Mouse (Mus musculus) liver, postnatal 0 days (tissue): ENCODE measurements at regions not wholly inside any gene's neighbourhood (a gene's known extent, or its start where the extent isn't known, plus 50 kb on each side); places are given as distances from the start of the nearest gene placed in this dataset.

Experiments
- ATAC-seq: fragments of 200-750 bp; cut with Nextera tagmentation; 2 replicates; pipeline ENCODE4 v1.8.0; 2017; ENCODE audit warnings: mild to moderate bottlenecking, moderate library complexity
- DNase-seq: peaks from one replicate; pipeline ENCODE4 v3.0.0-alpha.2; 2016
- H3K27ac ChIP-seq: fragments of 300-500 bp; sonication (generic); 2 replicates; pipeline ENCODE4 v1.5.1; 2014; ENCODE audit warnings: antibody characterized with exemption, moderate library complexity, mild to moderate bottlenecking, low read depth
- H3K27me3 ChIP-seq: fragments of 300-500 bp; sonication (generic); 2 replicates; pipeline ENCODE4 v1.6.1; 2014; ENCODE audit warnings: low read length, control low read depth, mixed read lengths; ENCODE audit not compliant: insufficient read depth
- H3K36me3 ChIP-seq: fragments of 300-500 bp; sonication (generic); replicated peaks from 2 replicates; pipeline ENCODE4 v1.6.1; 2014; ENCODE audit warnings: mild to moderate bottlenecking, control low read depth, low read length, moderate library complexity, mixed read lengths; ENCODE audit not compliant: insufficient read depth
- H3K4me1 ChIP-seq: fragments of 300-500 bp; sonication (generic); 2 replicates; pipeline ENCODE4 v1.6.1; 2014; ENCODE audit warnings: antibody characterized with exemption, mild to moderate bottlenecking, control low read depth; ENCODE audit not compliant: insufficient read depth
- H3K4me2 ChIP-seq: fragments of 300-500 bp; sonication (generic); 2 replicates; pipeline ENCODE4 v1.6.1; 2014; ENCODE audit warnings: low read depth, mild to moderate bottlenecking, low read length, moderate library complexity, mixed read lengths
- H3K4me3 ChIP-seq: fragments of 300-500 bp; sonication (generic); 2 replicates; pipeline ENCODE4 v1.5.1; 2014; ENCODE audit warnings: low read depth, low read length
- H3K9ac ChIP-seq: fragments of 300-500 bp; sonication (generic); replicated peaks from 2 replicates; pipeline ENCODE4 v1.6.1; 2014; ENCODE audit warnings: mild to moderate bottlenecking, moderate library complexity
- H3K9me3 ChIP-seq: fragments of 300-500 bp; sonication (generic); 2 replicates; pipeline ENCODE4 v1.6.1; 2016; ENCODE audit warnings: mild to moderate bottlenecking, control low read depth, low read length, mixed read lengths
- CTCF ChIP-seq: sonication (generic); IDR thresholded peaks from 2 replicates; pipeline ENCODE4 v1.5.1; 2016; ENCODE audit warnings: antibody characterized with exemption, low read depth
- EP300 ChIP-seq: IDR thresholded peaks from 2 replicates; pipeline ENCODE4 v1.6.1; 2016; ENCODE audit warnings: antibody characterized with exemption, low read depth, mild to moderate bottlenecking
- WGBS: fragments of 180-500 bp; shearing (Covaris S2); extraction: QIAGEN DNeasy Blood & Tissue Kit; methylation state at CpG from one replicate; pipeline ENCODE4 v1.1.7; 2014; ENCODE audit not compliant: insufficient replicate concordance; 5-methylcytosine and 5-hydroxymethylcytosine counted together

DNA sequence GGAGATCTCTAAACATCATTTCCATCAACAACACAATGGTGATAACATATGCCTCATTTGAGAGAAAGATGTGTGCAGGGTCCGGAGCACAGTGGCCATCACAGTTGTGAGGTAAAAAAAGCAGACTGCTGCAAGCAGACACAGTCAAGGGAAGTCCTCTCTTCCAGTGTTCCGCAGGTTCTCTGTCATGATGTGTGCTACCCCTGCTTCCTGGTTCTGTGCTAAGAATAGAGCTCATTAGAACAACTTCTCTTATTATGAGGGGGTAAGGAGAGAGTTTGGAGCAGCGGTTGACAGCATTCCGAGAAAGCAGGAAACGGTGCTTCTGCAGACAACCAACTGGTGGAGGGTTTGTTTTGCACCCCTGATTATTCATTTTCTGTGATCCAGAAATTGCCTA is 229.7 kb downstream of the Kif20b start:
- WGBS = 29% methylated on average over 5 of the region's 5 CpGs
- Histone ChIP-seq H3K27ac (no peak overlapping the region), H3K4me3 (no peak overlapping the region), H3K9ac (no peak overlapping the region), H3K9me3 (no peaks in the 10 kb centered on the region), H3K4me1 (peaks cover 8% of the 10 kb centered on the region), H3K4me2 (0 out of 2 replicates have a peak overlapping the region, but pooled peaks have one; percentile 5), H3K36me3 (no peaks in the 10 kb centered on the region), H3K27me3 (no peaks in the 10 kb centered on the region)
- TF ChIP-seq CTCF (no peak), EP300 (no peak)
- peak; percentile 55 for ATAC-seq
- no peak for DNase-seq

DNA sequence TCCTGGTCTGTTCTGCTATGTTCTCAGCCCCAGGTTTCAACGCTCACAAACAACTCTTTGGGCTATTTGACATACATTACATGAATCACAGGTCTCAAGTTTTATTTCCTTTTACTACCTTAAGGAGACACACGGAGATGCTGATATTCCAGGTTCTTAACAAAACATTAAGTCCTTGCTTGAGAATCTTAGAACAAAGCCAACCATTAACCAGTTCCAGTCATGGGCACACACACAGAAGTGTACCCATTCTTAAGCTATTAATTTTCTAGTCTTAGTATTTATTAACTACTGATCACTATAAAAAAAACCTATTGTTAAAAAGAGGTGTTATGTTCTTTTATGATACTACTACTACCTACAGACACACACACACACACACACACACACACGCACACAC is 235.7 kb downstream of the Kif20b start:
- TF ChIP-seq CTCF (no peak), EP300 (no peak)
- no peak for DNase-seq
- no peaks in the 10 kb centered on the region for H3K27me3 ChIP-seq
- H3K27ac ChIP-seq = no peak overlapping the region
- H3K9ac ChIP-seq = no peak overlapping the region
- ATAC-seq = no peak
- H3K9me3 ChIP-seq = no peaks in the 10 kb centered on the region
- no peaks in the 10 kb centered on the region for H3K36me3 ChIP-seq
- no peak overlapping the region for H3K4me3 ChIP-seq
- H3K4me1 ChIP-seq = no peaks in the 10 kb centered on the region
- H3K4me2 ChIP-seq = no peak overlapping the region
- WGBS = 77% methylated on average over 3 of the region's 3 CpGs

DNA sequence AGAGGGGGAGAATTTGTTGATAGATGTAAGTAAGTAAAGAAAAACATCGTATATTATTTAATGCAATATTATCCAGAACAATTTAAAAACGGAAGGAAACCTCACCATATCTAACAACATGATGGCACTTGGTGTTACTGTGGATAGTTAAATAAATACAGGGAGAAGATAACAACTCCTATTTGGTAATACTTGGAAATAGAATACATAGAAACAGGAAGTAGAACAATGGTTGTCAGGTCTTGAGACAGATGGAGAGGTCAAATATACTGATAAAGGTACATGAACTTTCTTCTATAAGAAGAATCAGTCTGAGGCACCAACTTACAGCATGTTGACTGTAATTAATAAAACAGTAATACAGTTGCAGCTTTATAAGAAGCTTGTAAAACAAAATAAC is 242.6 kb downstream of the Kif20b start:
- H3K9me3 ChIP-seq = no peaks in the 10 kb centered on the region
- DNase-seq = no peak
- 46% methylated on average over 2 of the region's 2 CpGs for WGBS
- peak; percentile 53 for ATAC-seq
- H3K9ac ChIP-seq = no peak overlapping the region
- no peaks in the 10 kb centered on the region for H3K27me3 ChIP-seq
- H3K27ac ChIP-seq = no peak overlapping the region
- H3K36me3 ChIP-seq = no peaks in the 10 kb centered on the region
- H3K4me3 ChIP-seq = no peak overlapping the region
- no peak overlapping the region for H3K4me2 ChIP-seq
- peak; percentile 88 for TF ChIP-seq EP300
- TF ChIP-seq CTCF = no peak
- no peaks in the 10 kb centered on the region for H3K4me1 ChIP-seq

DNA sequence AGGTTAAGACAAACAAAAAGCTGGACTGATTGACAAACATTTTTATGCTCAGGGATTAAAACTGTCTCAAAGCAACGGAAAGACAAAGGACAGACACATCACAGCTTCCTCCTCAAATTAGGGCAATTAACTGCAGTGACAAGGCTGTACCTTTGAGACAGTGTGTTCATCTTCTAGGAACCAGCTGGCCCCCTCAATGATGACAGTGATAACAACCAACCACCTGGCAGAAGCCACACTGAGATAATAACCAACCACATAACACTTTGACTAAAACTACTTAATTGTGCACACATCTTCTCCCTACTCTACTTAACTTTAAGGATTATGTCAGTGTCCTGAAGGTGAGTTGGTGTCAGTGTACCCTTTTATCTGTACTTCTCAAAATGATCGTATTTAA is 248.4 kb downstream of the Kif20b start:
- Histone ChIP-seq H3K4me1 (0 out of 2 replicates have a peak, but pooled peaks cover 4% of the 10 kb centered on the region), H3K4me3 (no peak overlapping the region), H3K4me2 (no peak overlapping the region), H3K36me3 (no peaks in the 10 kb centered on the region), H3K27ac (no peak overlapping the region), H3K27me3 (no peaks in the 10 kb centered on the region), H3K9ac (no peak overlapping the region), H3K9me3 (no peaks in the 10 kb centered on the region)
- ATAC-seq = peak; percentile 82
- WGBS = 56% methylated on average over 2 of the region's 2 CpGs
- DNase-seq = no peak
- TF ChIP-seq CTCF (no peak), EP300 (peak; percentile 94)

DNA sequence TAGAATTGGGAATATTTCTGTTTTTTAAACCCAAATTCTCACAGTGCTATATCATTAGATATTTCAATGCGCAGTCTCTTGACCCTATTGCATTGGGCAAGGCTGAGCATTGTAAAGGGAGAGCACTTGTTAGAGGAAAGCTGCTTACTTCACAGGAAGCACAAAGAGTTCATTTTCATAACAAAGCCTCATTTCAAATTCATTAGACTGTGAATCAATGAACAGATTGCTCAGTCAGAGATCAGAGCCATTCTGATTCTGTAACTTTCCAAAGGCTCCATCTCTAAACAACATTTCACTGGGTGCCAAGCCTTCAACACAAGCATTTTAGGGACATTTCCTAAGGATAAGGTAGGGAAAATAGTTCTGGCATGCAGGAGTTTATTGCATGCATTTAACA is 257.9 kb downstream of the Kif20b start:
- Histone ChIP-seq H3K36me3 (no peaks in the 10 kb centered on the region), H3K27ac (no peak overlapping the region), H3K27me3 (no peaks in the 10 kb centered on the region), H3K9ac (no peak overlapping the region), H3K4me3 (no peak overlapping the region), H3K4me2 (no peak overlapping the region), H3K9me3 (no peaks in the 10 kb centered on the region), H3K4me1 (no peaks in the 10 kb centered on the region)
- ATAC-seq (no peak), DNase-seq (no peak)
- TF ChIP-seq CTCF = no peak
- no peak for TF ChIP-seq EP300
- 79% methylated on average over 1 of the region's 1 CpGs for WGBS

DNA sequence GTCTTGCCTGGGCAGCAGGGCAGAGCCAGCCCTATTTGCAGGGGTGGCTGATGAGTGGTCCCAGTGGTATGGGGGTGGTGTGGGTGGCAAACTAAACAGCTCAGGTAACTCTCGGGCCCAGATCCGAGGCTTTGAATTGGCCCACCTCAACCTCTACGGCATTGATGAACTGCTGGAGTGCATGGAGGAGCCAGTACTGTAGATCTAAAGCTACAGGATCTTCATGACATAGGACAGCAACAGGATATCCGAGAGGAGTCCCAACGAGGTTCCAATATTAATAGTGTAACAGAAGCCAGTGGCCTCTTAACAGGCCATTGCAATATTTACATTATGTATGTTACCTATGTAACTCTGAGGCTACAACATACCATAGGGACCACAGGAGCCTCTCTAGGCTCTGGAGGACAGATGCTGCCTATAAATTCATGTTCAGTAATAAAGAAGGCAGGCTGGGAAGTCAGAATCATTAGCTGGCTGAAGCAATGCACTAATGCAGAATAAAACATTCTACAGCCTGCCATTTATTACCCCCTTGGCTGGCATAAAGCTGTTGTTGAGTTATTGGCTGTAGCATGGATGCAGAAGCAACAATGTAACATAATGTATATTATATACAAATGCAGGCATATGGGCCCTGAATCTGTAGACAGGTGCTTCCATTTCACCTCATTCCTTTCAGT is 283.5 kb downstream of the Kif20b start:
- Histone ChIP-seq H3K27me3 (no peaks in the 10 kb centered on the region), H3K9ac (no peak overlapping the region), H3K27ac (no peak overlapping the region), H3K36me3 (no peaks in the 10 kb centered on the region), H3K9me3 (no peaks in the 10 kb centered on the region), H3K4me2 (no peak overlapping the region), H3K4me3 (no peak overlapping the region), H3K4me1 (no peaks in the 10 kb centered on the region)
- WGBS = 69% methylated on average over 5 of the region's 5 CpGs
- ATAC-seq (no peak), DNase-seq (no peak)
- no peak for TF ChIP-seq EP300
- TF ChIP-seq CTCF = no peak

DNA sequence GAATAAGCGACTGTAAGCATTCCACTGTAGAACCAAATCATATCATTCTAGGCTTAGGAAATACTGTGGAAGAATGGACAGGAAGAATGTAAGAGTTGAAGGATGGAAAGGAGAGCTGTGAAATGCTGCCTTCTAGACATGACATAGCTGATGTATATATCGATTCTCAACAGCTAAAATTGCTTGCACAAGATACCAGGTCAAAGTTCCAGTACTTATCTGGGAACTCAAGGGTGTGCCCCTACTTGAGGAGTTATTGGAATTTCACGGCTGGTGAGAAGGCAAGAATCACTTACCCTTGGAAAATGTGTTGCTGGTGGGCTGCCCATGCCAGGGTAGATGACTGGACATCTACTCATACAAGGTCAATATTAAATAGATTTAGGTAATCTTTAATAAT is 322.0 kb downstream of the Kif20b start:
- H3K27ac ChIP-seq = no peak overlapping the region
- H3K27me3 ChIP-seq = no peaks in the 10 kb centered on the region
- H3K9ac ChIP-seq = no peak overlapping the region
- no peaks in the 10 kb centered on the region for H3K4me1 ChIP-seq
- DNase-seq = no peak
- H3K9me3 ChIP-seq = no peaks in the 10 kb centered on the region
- no peak overlapping the region for H3K4me2 ChIP-seq
- no peaks in the 10 kb centered on the region for H3K36me3 ChIP-seq
- no peak for TF ChIP-seq CTCF
- TF ChIP-seq EP300 = no peak
- no peak overlapping the region for H3K4me3 ChIP-seq
- 74% methylated on average over 3 of the region's 3 CpGs for WGBS
- ATAC-seq = no peak
